Mouse (Mus musculus) layer of hippocampus, adult 6 months (tissue): ENCODE measurements around the gene Gm27021. TPM values are rescaled to one million over a fixed set of nuclear protein-coding genes. Genes with fewer than 3 reads are reported as not detected.

Source experiments
- long read RNA-seq, 2 experiments: library from polyadenylated mRNA; unstranded; transcript quantifications; one replicate each; pipeline ENCODE4 v2.0.0; 2019 to 2020
- polyA plus RNA-seq: library from polyadenylated mRNA; unstranded; fragments of <200 nt; fragmentation: Nextera tagmentation; gene quantifications from 2 replicates; pipeline ENCODE4 v1.2.3, GENCODE M21; 2021

The Gm27021 gene
- polyA plus RNA-seq, result 1.3 and 1.9 TPM in 2 replicates
- long read RNA-seq, experiment 1, partial matches to known transcripts, result 0 of 1 reads
- long read RNA-seq, experiment 1, other reads (novel, unspliced or antisense), result 1 of 1 reads
- long read RNA-seq, experiment 2, partial matches to known transcripts, result 0 of 1 reads
- long read RNA-seq, experiment 2, other reads (novel, unspliced or antisense), result 1 of 1 reads

DNA sequence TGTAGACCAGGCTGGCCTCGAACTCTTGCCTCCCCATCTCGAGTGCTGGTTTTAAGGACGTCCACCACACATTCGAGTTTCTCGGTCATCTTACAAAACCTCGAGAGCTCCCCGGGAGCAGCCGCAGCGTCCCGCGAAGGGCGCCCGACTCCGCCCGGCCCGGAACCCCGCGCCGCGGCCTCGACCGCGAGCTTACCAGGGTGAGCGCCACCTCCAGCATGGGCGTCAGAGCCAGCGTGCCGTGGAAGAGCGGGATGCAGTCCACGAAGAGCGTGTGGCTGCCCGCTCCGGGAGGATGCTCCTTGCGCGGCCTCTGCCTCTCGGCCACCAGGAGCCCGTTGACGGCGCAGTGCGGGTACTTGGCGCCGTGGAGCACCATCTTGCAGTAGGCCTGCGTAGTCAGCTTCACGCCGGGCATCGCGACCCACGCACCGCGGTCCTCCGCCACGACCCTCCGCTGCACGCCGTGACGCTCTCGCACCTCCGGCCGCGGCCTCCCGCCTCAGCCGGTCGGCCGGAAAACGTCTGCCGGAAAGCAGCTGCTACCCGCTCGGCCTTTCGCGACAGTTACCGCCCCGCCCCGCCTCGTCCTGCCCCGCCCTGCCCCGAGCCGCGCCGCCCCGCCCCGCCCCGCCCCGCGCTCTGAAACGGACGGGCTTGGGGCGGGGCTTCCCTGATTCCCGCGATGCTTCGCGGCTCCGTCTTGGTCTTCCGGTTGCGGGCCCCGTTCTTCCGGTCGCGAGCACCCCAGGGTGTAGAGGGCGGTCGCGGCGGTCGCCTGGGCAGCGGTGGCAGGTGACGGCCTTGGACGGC, at the start of gene Gm27021, which contains the start of gene Cox4i1:
Gm27021 (minus strand) TSS at position 519 of the 813 bp plus-strand sequence.
Cox4i1 (plus strand) TSS at position 662 of the 813 bp plus-strand sequence.

GRCm38 (mm10) chr8:120668374-120668905, 561 bp upstream of the Gm27021 start, which contains the start of gene Emc8:
Gene Emc8, minus strand, starts transcription at chr8:120668573.

GRCm38 (mm10) chr8:120647532-120647931, 20.3 kb downstream of the Gm27021 start, which contains the start of gene 1190005I06Rik:
Gene 1190005I06Rik, minus strand, starts transcription at chr8:120647632.

GRCm38 (mm10) chr8:120588908-120589771, 78.7 kb downstream of the Gm27021 start, which contains the start of gene Gins2:
Gene Gins2, minus strand, starts transcription at chr8:120589304.

Other genes with a start within 250 kb of the Gm27021 start
- 3.9 and 5.7 TPM in 2 replicates for gene Gins2, start 78.8 kb downstream of the Gm27021 start, polyA plus RNA-seq
- 8.2 and 10.1 TPM in 2 replicates for gene 1190005I06Rik, start 20.4 kb downstream of the Gm27021 start, polyA plus RNA-seq
- 5,007 and 5,224 TPM in 2 replicates for gene Cox4i1, start 143 bp upstream of the Gm27021 start, polyA plus RNA-seq
- gene Emc8, start 494 bp upstream of the Gm27021 start, polyA plus RNA-seq, result 98.3 and 119 TPM in 2 replicates
- 4.2 and 5.1 TPM in 2 replicates for gene Irf8, start 68.3 kb upstream of the Gm27021 start, polyA plus RNA-seq